Mouse (Mus musculus) WW6 (cell line): ENCODE measurements around the gene Gpr18.

Experiments
- DNase-seq: peaks from one replicate; pipeline ENCODE4 v3.0.0-alpha.2; 2013; ENCODE audit warnings: low read depth, low spot score

Gpr18 gene

GRCm38 (mm10) chr14:121915621-121916020 is at the start of gene Gpr18:
Gene Gpr18 (minus strand): TSS chr14:121915781.
- no peak for DNase-seq

- DNase-seq = no peak
Observed at GRCm38 (mm10) chr14:121964990-121965389, 49.4 kb upstream of the Gpr18 start, which contains the start of gene Gpr183. Gene Gpr183 (minus strand): TSS chr14:121965195.

- DNase-seq = no peak
Observed at GRCm38 (mm10) chr14:121963942-121964335, 48.4 kb upstream of the Gpr18 start.

- DNase-seq = no peak
Observed at GRCm38 (mm10) chr14:121963251-121963941, 47.8 kb upstream of the Gpr18 start.

GRCm38 (mm10) chr14:121962128-121962890 is 46.7 kb upstream of the Gpr18 start:
- no peak for DNase-seq

- DNase-seq = no peak
Observed at GRCm38 (mm10) chr14:121961496-121962127, 46.0 kb upstream of the Gpr18 start.

- DNase-seq = no peak
Observed at GRCm38 (mm10) chr14:121960997-121961396, 45.4 kb upstream of the Gpr18 start.

- no peak for DNase-seq
Observed at GRCm38 (mm10) chr14:121960531-121960930, 45.0 kb upstream of the Gpr18 start.

- DNase-seq = no peak
Observed at GRCm38 (mm10) chr14:121960031-121960430, 44.5 kb upstream of the Gpr18 start.

- DNase-seq = no peak
Observed at GRCm38 (mm10) chr14:121959538-121959980, 44.0 kb upstream of the Gpr18 start.

GRCm38 (mm10) chr14:121958751-121959537 is 43.4 kb upstream of the Gpr18 start:
- DNase-seq = no peak

GRCm38 (mm10) chr14:121958041-121958750 is 42.6 kb upstream of the Gpr18 start:
- no peak for DNase-seq

- DNase-seq = no peak
Observed at GRCm38 (mm10) chr14:121957176-121957871, 41.7 kb upstream of the Gpr18 start.

- DNase-seq = no peak
Observed at GRCm38 (mm10) chr14:121956291-121956690, 40.7 kb upstream of the Gpr18 start.

GRCm38 (mm10) chr14:121955176-121955795 is 39.7 kb upstream of the Gpr18 start:
- DNase-seq = no peak

GRCm38 (mm10) chr14:121954608-121955007 is 39.0 kb upstream of the Gpr18 start:
- DNase-seq = no peak

GRCm38 (mm10) chr14:121954129-121954528 is 38.5 kb upstream of the Gpr18 start:
- no peak for DNase-seq

- no peak for DNase-seq
Observed at GRCm38 (mm10) chr14:121952046-121952400, 36.4 kb upstream of the Gpr18 start.

GRCm38 (mm10) chr14:121951399-121952045 is 35.9 kb upstream of the Gpr18 start:
- no peak for DNase-seq
